Mouse (Mus musculus) ovary, adult 2 months (tissue): ENCODE measurements around the gene Flg2. TPM values are rescaled to one million over a fixed set of nuclear protein-coding genes. Genes with fewer than 3 reads are reported as not detected.

Source experiments
- polyA plus RNA-seq: library from polyadenylated mRNA; depleted of rRNA; stranded (reverse); fragments of >200 nt; gene quantifications from 2 replicates; pipeline ENCODE4 v1.2.3, GENCODE M21; 2012; rRNA removed

Gene Flg2
- not detected in 2 replicates for polyA plus RNA-seq

GRCm38 (mm10) chr3:93196978-93197377 lies at the start of gene Flg2:
TSS of gene Flg2 (plus strand) at chr3:93197278.

Other genes starting within 250 kb of the Flg2 start
- gene Lce3d, start 239.9 kb upstream of the Flg2 start, polyA plus RNA-seq: not detected in 2 replicates
- 0.29 TPM in 1 of 2 replicates, not detected in the other for gene Lce3e, start 230.2 kb upstream of the Flg2 start, polyA plus RNA-seq
- gene Lce3f, start 205.1 kb upstream of the Flg2 start, polyA plus RNA-seq: 0.29 TPM in 1 of 2 replicates, not detected in the other
- gene Crct1, start 181.6 kb upstream of the Flg2 start, polyA plus RNA-seq: not detected in 2 replicates
- gene Lce1m, start 178.2 kb upstream of the Flg2 start, polyA plus RNA-seq: not detected in 2 replicates
- not detected in 2 replicates for gene Gm4858, start 128.5 kb upstream of the Flg2 start, polyA plus RNA-seq
- not detected in 2 replicates for gene Crnn, start 52.5 kb upstream of the Flg2 start, polyA plus RNA-seq
- gene Flg, start 76.2 kb downstream of the Flg2 start, polyA plus RNA-seq: 0.03 TPM in 1 of 2 replicates, not detected in the other
- not detected in 2 replicates for gene Hrnr, start 122.5 kb downstream of the Flg2 start, polyA plus RNA-seq
- gene Rptn, start 196.4 kb downstream of the Flg2 start, polyA plus RNA-seq: not detected in 2 replicates
- 0.08 and 0.15 TPM in 2 replicates for gene Tchh, start 245.1 kb downstream of the Flg2 start, polyA plus RNA-seq